Mouse (Mus musculus) kidney, postnatal 10 days (tissue): ENCODE measurements around the gene Agpat4.

Source experiments
- DNase-seq: peaks from one replicate; pipeline ENCODE4 v3.0.0; 2021; ENCODE audit warnings: mixed read lengths

The Agpat4 gene

GRCm38 (mm10) chr17:12161877-12162276 is 43.4 kb downstream of the Agpat4 start:
- DNase-seq: no peak

- DNase-seq: peak; percentile 26
Observed at GRCm38 (mm10) chr17:12162824-12163223, 44.3 kb downstream of the Agpat4 start.

- peak; percentile 56 for DNase-seq
Observed at GRCm38 (mm10) chr17:12163403-12163802, 44.9 kb downstream of the Agpat4 start.

GRCm38 (mm10) chr17:12163903-12164302 is 45.4 kb downstream of the Agpat4 start:
- DNase-seq: no peak

GRCm38 (mm10) chr17:12164507-12164906 is 46.0 kb downstream of the Agpat4 start:
- DNase-seq: no peak

DNA sequence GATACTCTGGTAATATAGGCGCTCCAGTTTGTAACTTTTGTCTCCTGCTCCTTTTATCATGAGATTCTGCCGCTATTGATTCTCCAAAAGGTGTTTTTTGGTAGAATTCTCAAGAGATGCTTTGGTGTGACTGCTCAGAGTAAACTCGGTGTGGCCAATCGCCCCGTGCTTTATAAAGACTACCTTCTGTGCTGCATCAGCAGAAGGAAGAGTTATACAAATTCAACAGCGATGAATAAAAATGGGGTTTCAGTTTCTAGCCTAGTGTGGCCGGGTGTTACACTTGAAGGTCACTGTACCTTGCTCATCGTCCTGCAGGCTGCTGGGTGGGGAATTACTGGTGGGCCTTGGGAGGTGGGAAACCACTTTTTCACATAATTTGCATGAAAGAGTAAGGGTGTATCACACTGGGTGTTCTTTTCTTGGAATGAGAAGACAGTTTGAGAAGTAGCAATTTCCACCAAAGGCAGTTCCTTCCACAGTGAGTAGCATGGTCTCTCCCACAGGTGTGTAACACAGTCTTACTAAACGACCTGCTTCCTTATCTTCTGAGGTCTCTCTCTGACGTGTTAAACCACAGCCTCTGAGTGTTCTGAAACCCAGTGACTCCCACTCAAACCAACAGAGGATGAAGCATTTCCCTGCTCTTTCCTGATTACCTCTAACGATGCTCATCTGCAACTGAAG is 46.6 kb downstream of the Agpat4 start:
- DNase-seq: no peak

GRCm38 (mm10) chr17:12165701-12166100 is 47.2 kb downstream of the Agpat4 start:
- DNase-seq: no peak

- peak; percentile 75 for DNase-seq
Observed at GRCm38 (mm10) chr17:12168536-12168935, 50.0 kb downstream of the Agpat4 start.

- DNase-seq: peak; percentile 61
Observed at GRCm38 (mm10) chr17:12169326-12169836, 50.9 kb downstream of the Agpat4 start.

DNA sequence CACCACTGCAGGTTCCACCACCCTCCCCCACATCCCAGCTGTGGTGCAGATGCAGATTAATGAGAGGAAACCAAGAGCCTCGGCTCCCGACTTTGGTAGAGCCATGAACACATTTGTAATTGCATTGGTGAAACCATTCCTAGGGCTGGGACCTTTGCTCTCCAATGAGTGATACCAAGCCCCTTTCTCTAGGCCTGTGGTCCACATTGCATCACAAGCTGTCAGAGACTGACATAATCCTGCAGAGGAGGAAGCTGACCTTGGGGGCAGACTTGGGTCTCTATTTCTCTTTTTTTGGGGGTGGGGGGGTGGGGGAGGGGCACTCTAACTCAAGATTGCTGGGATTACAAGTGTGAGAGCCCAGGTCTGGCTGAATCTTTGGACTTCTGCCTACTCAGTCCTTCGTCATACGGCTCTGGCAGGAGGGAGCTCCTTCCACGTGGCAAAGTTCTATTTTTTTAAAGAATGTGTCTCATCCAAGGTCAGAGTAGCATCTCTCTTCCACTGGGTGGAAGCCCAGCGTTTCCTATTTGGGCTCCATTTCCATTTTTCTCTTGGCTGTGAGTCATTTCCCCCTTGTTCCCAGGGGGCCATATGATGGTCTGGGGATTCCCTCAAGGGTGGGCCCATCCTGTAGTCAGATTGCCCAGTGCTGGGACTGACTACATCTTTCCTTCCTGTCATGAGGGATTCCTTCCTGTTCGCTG is 52.4 kb downstream of the Agpat4 start:
- peak; percentile 64 for DNase-seq

DNA sequence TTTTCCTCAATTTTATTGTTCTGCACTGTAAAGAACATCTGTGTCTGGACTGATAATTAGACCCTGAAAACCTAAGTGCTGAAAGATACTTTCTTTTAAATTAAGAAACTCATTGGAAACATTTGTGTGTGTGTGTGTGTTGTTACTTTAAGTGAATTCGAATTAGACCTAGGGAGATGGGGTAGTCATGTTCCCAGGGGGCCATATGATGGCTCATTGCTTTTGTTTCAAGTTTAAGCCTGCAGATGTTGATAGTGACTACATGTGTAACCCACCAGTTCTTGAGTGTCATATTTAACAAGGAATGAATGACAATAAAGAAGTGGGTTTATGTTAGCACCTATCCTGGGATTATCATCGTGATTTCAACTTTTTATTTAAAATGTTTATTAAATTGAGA is 53.2 kb downstream of the Agpat4 start:
- DNase-seq: no peak

DNA sequence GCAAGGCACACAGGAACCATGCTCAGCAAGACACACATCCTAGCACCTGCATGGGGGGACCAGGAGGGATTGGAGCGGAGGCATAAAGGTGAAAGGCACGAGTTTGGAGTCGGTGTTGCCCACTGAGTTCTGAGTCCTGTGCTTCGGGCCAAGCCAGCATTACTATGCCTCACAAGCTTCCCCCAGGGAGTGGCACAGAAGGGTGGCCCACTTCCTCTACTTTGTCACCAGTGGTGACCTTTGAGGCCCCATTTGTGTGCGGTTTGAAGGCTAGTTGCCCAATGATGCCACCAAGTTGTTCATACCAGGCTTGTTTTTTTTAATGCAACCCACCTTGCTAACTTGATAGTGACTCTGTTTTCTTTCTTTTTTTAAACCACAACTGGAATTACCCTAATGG is 55.7 kb downstream of the Agpat4 start:
- DNase-seq: no peak

GRCm38 (mm10) chr17:12174896-12175295 is 56.4 kb downstream of the Agpat4 start:
- no peak for DNase-seq

DNA sequence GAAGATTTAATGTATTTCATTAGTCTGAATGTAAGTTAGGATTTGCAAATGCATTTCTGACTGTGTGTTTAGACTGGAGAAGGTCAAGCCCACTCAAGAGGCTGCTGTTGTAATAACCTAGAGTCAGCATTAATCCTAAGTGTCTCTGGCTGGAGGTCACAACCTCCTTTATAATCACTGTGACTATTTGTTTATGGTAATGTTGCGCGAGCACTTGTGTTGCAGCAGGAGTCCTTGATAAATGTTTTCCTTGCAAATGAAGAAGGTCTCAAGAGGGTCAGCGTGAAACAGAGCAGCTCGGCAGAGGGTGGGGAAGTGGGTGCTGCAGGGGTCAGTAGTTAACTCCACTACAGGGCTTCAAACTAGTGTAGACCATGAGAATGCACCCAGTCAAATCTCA is 57.1 kb downstream of the Agpat4 start:
- no peak for DNase-seq

GRCm38 (mm10) chr17:12179339-12179738 is 60.8 kb downstream of the Agpat4 start:
- peak; percentile 34 for DNase-seq

DNA sequence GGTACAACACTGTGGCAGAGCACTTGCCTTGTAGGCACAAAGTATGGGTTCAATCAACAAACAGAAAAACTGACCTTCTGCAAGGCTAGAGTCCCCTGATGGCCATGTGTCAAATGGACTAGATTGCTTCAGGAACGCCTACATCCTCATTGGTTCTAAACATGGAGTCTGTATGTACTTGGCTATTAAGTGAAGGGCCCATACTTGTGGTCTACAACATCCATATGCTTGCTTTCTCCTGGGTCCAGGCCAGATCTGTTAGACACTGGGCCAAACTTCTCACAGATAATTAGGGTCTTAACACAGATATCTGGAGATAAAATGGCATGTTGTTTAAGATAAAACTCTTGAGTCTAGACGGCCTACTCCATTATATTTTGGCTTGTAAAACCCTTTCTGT is 61.3 kb downstream of the Agpat4 start:
- no peak for DNase-seq

DNA sequence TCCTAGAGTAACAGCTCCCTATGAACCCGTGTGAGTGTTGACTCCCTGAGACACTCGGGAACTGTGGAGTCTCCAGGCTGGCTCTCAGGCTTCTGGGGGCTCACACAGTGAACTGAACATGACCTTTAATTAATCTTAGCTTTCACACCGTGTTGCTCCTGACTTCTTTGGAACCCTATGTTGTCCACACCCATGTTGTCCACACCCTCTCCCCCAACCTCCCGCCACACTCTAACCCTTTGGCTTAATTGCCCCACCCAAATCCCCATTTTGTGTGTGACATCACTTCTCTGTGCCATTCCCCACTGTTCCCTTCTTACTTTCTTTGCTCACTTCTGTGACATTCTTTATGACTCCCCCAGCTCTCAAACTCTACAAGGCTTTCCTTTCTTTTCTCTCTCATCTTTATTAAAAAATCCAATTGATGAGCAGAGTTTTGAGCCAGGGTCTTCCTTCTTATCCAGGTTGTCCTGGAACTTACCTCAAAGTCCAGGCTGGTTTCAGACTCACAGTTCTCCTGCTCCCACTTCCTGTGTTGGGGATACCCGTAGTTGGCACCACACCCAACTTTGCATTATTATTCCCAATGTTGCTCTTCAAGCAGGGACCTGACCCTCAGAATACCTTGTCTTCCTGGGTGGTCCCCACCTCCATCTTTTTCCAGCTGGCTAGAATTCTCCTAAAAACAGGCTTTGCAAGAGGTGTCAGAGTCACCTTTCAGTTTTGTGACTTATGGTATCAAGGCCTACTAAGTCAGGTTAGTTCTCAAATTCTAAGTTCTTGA is 64.4 kb downstream of the Agpat4 start:
- no peak for DNase-seq

- DNase-seq: no peak
Observed at GRCm38 (mm10) chr17:12184283-12184682, 65.8 kb downstream of the Agpat4 start.

- no peak for DNase-seq
Observed at GRCm38 (mm10) chr17:12185855-12186254, 67.4 kb downstream of the Agpat4 start.

- no peak for DNase-seq
Observed at GRCm38 (mm10) chr17:12186341-12186740, 67.8 kb downstream of the Agpat4 start.

- DNase-seq: no peak
Observed at GRCm38 (mm10) chr17:12187782-12188181, 69.3 kb downstream of the Agpat4 start.

GRCm38 (mm10) chr17:12195137-12195536 is 76.6 kb downstream of the Agpat4 start:
- DNase-seq: peak; percentile 34

GRCm38 (mm10) chr17:12195604-12196003 is 77.1 kb downstream of the Agpat4 start:
- DNase-seq: peak; percentile 56

- DNase-seq: no peak
Observed at GRCm38 (mm10) chr17:12199933-12200332, 81.4 kb downstream of the Agpat4 start.
